Mouse (Mus musculus) kidney, postnatal 0 days (tissue): ENCODE data around the gene Ubr4. TPM values are rescaled to one million over a fixed set of nuclear protein-coding genes. Genes with fewer than 3 reads are reported as not detected.
"Not testable (repeated sequence)": the region's sequence is repeated elsewhere in the genome, so short reads cannot be mapped to it uniquely, and the experiment has no call there.

ENCODE experiments used
- ATAC-seq: fragments of 200-750 bp; cut with Nextera tagmentation; replicated peaks from 2 replicates; pipeline ENCODE4 v1.8.0; 2017; ENCODE audit warnings: low read depth, moderate number of reproducible peaks, moderate TSS enrichment, moderate library complexity; ENCODE audit not compliant: low FRiP score
- DNase-seq: peaks from one replicate; pipeline ENCODE4 v3.0.0-alpha.2; 2016; ENCODE audit warnings: low spot score
- H3K27ac ChIP-seq: fragments of 300-500 bp; sonication (generic); 2 replicates; pipeline ENCODE4 v1.5.1; 2014; ENCODE audit warnings: mild to moderate bottlenecking
- H3K27me3 ChIP-seq: fragments of 300-500 bp; sonication (generic); 2 replicates; pipeline ENCODE4 v1.6.1; 2014; ENCODE audit warnings: low read length, mixed read lengths; ENCODE audit not compliant: insufficient read depth
- H3K36me3 ChIP-seq: fragments of 300-500 bp; sonication (generic); 2 replicates; pipeline ENCODE4 v1.6.1; 2014; ENCODE audit warnings: low read length, mixed read lengths; ENCODE audit not compliant: insufficient read depth
- H3K4me1 ChIP-seq: fragments of 300-500 bp; sonication (generic); replicated peaks from 2 replicates; pipeline ENCODE4 v1.6.1; 2014; ENCODE audit warnings: antibody characterized with exemption, low read length, mixed read lengths; ENCODE audit not compliant: insufficient read depth
- H3K4me2 ChIP-seq: fragments of 300-500 bp; sonication (generic); 2 replicates; pipeline ENCODE4 v1.6.1; 2014; ENCODE audit warnings: mild to moderate bottlenecking, low read length, moderate library complexity, mixed read lengths
- H3K4me3 ChIP-seq: fragments of 300-500 bp; sonication (generic); replicated peaks from 2 replicates; pipeline ENCODE4 v1.5.1; 2014; ENCODE audit warnings: low read depth, low read length
- H3K9ac ChIP-seq: fragments of 300-500 bp; sonication (generic); 2 replicates; pipeline ENCODE4 v1.6.1; 2014; ENCODE audit warnings: low read depth, low read length
- H3K9me3 ChIP-seq: fragments of 300-500 bp; sonication (generic); replicated peaks from 2 replicates; pipeline ENCODE4 v1.6.1; 2016; ENCODE audit warnings: low read length, inconsistent platforms, mixed read lengths
- CTCF ChIP-seq: IDR thresholded peaks from 2 replicates; pipeline ENCODE4 v1.5.1; 2016; ENCODE audit warnings: antibody characterized with exemption, low read depth, mild to moderate bottlenecking, moderate library complexity
- WGBS: fragments of 180-500 bp; shearing (Covaris S2); extraction: QIAGEN DNeasy Blood & Tissue Kit; methylation state at CpG from one replicate; pipeline ENCODE4 v1.1.7; 2014; 5-methylcytosine and 5-hydroxymethylcytosine counted together
- microRNA-seq: library from miRNA; unstranded; fragments of <30 nt; microRNA quantifications from one replicate; pipeline ENCODE4, GENCODE M21; 2016
- polyA plus RNA-seq: library from polyadenylated mRNA; unstranded; fragments of >200 nt; fragmentation: Nextera tagmentation; extraction: Ambion mirVana; gene quantifications from 2 replicates; pipeline ENCODE4 v1.2.1, GENCODE M21; 2015

Ubr4 gene
- polyA plus RNA-seq, 1 experiment from 2014 or later, result 46.2 TPM

DNA sequence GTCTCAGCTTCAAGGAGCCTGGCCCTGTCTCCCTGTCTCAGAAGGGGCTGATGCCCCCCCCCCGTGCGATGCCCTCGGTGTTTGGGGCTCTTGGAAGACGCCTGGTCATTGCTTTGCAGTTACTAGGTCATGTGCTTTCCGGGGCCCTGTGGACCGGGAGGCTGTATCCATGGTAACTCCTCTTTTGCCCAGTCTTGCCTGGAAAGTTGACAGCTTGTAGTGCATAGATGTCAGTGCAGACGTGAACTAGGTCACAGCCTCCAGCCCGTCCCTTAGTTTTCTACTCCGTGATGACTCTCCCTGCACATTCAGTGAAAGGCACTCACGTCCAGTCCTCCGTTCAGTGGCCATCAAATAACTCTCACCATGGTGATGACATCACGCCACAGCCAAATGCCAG is 174.1 kb downstream of the Ubr4 start:
- H3K9me3 ChIP-seq, result no peaks in the 10 kb centered on the region
- H3K36me3 ChIP-seq, result no peaks in the 10 kb centered on the region
- ATAC-seq (no peak), DNase-seq (no peak)
- H3K27ac ChIP-seq, result no peak overlapping the region
- no peak for TF ChIP-seq CTCF
- H3K9ac ChIP-seq, result no peak overlapping the region
- no peaks in the 10 kb centered on the region for H3K27me3 ChIP-seq
- WGBS, result 72% methylated on average over 12 of the region's 12 CpGs
- H3K4me2 ChIP-seq, result no peak overlapping the region
- no peak overlapping the region for H3K4me3 ChIP-seq
- no peaks in the 10 kb centered on the region for H3K4me1 ChIP-seq

DNA sequence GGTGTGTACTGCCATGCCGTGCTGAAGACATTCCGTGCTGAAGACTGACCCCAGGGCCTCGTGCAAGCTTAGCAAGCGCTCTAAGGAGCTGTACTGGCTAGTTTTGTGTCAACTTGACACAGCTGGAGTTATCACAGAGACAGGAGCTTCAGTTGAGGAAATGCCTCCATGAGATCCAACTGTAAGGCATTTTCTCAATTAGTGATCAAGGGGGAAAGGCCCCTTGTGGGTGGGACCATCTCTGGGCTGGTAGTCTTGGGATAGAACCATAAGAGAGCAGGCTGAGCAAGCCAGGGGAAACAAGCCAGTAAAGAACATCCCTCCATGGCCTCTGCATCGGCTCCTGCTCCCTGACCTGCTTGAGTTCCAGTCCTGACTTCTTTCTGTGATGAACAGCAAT is 177.8 kb downstream of the Ubr4 start, which contains the start of gene Iffo2:
Gene Iffo2, plus strand, starts transcription at position 301 of the 400 bp plus-strand sequence.
- H3K4me1 ChIP-seq, H3K36me3 ChIP-seq, H3K9me3 ChIP-seq, DNase-seq, H3K27ac ChIP-seq, H3K9ac ChIP-seq, H3K4me2 ChIP-seq, ATAC-seq, H3K4me3 ChIP-seq, H3K27me3 ChIP-seq: not testable (repeated sequence)
- 86% methylated on average over 5 of the region's 5 CpGs for WGBS

DNA sequence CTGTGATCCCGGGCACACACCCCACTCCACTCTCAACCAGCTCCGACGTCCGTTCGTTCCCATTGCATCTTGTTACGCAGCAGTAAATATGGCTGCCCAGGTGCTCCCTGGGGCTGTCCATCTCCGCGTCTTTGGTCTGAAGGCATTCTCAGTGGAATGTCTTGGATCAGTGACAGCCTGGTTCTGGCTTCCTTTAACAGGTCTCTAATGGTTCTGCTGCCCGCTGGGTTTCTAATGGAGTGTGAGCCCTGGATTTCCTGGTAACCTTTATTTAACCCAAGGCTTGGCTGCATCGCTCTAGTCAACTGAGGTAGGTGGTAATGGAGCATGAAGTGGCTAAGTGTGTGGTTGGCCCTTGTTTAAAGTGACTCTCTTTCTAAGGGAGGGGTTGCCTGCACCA is 179.7 kb downstream of the Ubr4 start:
- 72% methylated on average over 10 of the region's 10 CpGs for WGBS

DNA sequence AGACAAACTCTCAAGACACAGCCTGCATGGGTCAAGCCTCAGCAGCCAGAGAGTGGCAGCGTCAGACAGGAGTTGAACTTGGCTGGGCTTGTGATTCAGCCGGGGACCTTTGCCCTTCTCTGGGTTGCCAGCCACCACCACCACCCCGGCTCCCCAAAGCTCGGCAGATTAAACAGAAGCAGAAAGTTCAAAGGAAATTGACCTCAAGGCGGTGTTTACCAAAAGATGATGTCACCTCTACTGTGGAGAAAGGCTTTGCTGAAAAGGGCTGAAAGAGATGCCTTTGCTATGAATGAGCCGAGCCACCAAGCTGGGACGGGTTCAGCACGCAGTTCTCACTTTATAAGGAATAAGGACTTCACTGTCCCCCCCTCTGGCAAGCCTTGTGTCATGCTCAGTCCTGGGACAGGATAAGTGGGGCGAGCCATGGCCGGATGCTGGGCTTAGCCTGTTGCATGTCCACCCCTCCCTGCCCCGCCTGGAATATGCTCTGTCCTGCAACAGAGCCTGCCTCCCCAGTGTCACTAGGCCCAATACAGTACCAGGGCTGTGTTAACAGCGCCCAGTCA is 182.8 kb downstream of the Ubr4 start:
- no peak for TF ChIP-seq CTCF
- Histone ChIP-seq H3K27me3 (no peaks in the 10 kb centered on the region), H3K9ac (no peak overlapping the region), H3K4me2 (no peak overlapping the region), H3K4me3 (no peak overlapping the region), H3K9me3 (no peaks in the 10 kb centered on the region), H3K27ac (no peak overlapping the region), H3K4me1 (no peaks in the 10 kb centered on the region; the same call in 1 of the 2 replicates), H3K36me3 (no peaks in the 10 kb centered on the region)
- WGBS, result 42% methylated on average over 12 of the region's 12 CpGs
- DNase-seq, result peak; percentile 48
- peak; percentile 64 for ATAC-seq

More for the DNA sequence above, 179.7 kb downstream of the Ubr4 start:
- Histone ChIP-seq H3K4me3 (no peak overlapping the region), H3K27me3 (no peaks in the 10 kb centered on the region), H3K9me3 (no peaks in the 10 kb centered on the region), H3K27ac (no peak overlapping the region), H3K4me1 (no peaks in the 10 kb centered on the region; the same call in 1 of the 2 replicates), H3K4me2 (no peak overlapping the region), H3K9ac (no peak overlapping the region), H3K36me3 (no peaks in the 10 kb centered on the region)
- no peak for TF ChIP-seq CTCF
- DNase-seq (peak; percentile 5), ATAC-seq (no peak; the same call in 1 of the 2 replicates)

DNA sequence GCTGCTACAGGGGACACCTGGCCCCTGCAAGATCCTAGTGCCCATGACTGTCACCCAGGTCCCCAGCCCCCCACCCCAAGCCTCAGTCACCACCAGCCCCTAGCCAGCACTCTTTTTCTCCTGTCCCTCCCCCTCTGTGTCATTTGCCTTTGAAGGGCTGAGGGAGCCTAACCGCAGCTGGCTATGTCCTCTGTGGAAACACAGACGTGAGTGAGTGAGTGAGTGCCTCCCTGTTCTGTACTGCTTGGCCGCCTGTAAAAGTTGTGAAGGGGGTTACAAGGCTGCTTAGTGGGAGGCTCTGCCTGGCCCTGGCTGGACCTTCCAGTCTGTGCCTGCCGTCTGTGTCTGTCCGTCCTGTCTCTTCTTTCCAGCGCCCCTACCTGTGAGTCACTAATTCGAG is 183.3 kb downstream of the Ubr4 start:
- Histone ChIP-seq H3K36me3 (no peaks in the 10 kb centered on the region), H3K4me1 (no peaks in the 10 kb centered on the region; the same call in 1 of the 2 replicates), H3K9ac (no peak overlapping the region), H3K27ac (no peak overlapping the region), H3K4me3 (no peak overlapping the region), H3K27me3 (no peaks in the 10 kb centered on the region), H3K4me2 (no peak overlapping the region), H3K9me3 (no peaks in the 10 kb centered on the region)
- 52% methylated on average over 7 of the region's 7 CpGs for WGBS
- peak; percentile 34; the same call in 1 of the 2 replicates for ATAC-seq
- no peak for DNase-seq
- TF ChIP-seq CTCF, result no peak

DNA sequence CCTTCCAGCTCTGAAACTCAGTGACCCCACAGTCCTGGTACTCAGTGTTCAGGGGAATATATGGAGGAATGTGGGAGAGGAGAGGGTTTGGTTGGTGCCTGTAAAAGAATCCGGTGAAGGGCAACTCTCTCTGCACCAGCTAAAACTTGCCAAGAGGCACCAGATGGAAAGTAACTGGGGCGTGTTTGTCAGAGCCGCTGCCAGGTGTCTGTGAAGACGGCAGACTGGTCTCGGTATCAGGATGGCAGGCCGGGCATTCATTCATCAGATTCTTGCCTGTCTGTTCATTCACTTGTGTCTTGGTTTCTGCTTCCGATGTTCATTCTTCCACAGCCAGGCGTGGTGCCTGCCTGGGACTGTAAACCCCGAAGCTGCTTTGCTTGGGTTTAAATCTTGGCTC is 184.3 kb downstream of the Ubr4 start:
- ATAC-seq (no peak), DNase-seq (no peak)
- Histone ChIP-seq H3K27me3 (no peaks in the 10 kb centered on the region), H3K4me2 (no peak overlapping the region), H3K9ac (no peak overlapping the region), H3K4me3 (no peak overlapping the region), H3K4me1 (no peaks in the 10 kb centered on the region; the same call in 1 of the 2 replicates), H3K9me3 (no peaks in the 10 kb centered on the region), H3K27ac (no peak overlapping the region), H3K36me3 (no peaks in the 10 kb centered on the region)
- WGBS, result 68% methylated on average over 9 of the region's 9 CpGs
- no peak for TF ChIP-seq CTCF

Small RNA genes within 50 kb of the gene (microRNA-seq; reads per million reads assigned to microRNA genes)
- gene Gm24245 (not detected), gene Gm25732 (not detected)

Other genes with a start within 250 kb of the Ubr4 start
- gene Minos1, start 221.5 kb upstream of the Ubr4 start, polyA plus RNA-seq, result 796 and 875 TPM in 2 replicates
- gene Capzb, start 159.7 kb upstream of the Ubr4 start, polyA plus RNA-seq, result 304 and 348 TPM in 2 replicates
- 21.3 and 24.0 TPM in 2 replicates for gene Pqlc2, start 41.9 kb upstream of the Ubr4 start, polyA plus RNA-seq
- 220 and 232 TPM in 2 replicates for gene Akr7a5, start 41.9 kb upstream of the Ubr4 start, polyA plus RNA-seq
- gene Mrto4, start within 50 bp of the Ubr4 start, polyA plus RNA-seq, result 68.6 and 71.7 TPM in 2 replicates
- 19.0 and 22.6 TPM in 2 replicates for gene Emc1, start within 50 bp of the Ubr4 start, polyA plus RNA-seq
- 4.8 and 5.1 TPM in 2 replicates for gene Iffo2, start 177.9 kb downstream of the Ubr4 start, polyA plus RNA-seq